Mouse (Mus musculus): Measurements from ENCODE around the gene Atmin.

- TF ChIP-seq EP300 (optimal IDR thresholded peaks at IDR 0.05) (no peak), CTCF (IDR thresholded peaks at IDR 0.05; ENCODE audit: low read depth) (no peak)
Observed at GRCm38 (mm10) chr8:116951778-116952177, 8.6 kb downstream of the Atmin start.

Measured in stomach, postnatal 0 days (tissue).